Mouse (Mus musculus) bone marrow macrophage, adult 2 months (primary cell): ENCODE results near the gene Eva1c.

Experiments
- CTCF ChIP-seq: IDR thresholded peaks from 2 replicates; pipeline ENCODE4 v1.5.1; 2012; ENCODE audit warnings: low read depth, mild to moderate bottlenecking, low read length, moderate library complexity
- POLR2A ChIP-seq: IDR thresholded peaks from 2 replicates; pipeline ENCODE4 v1.6.1; 2012; ENCODE audit warnings: mild to moderate bottlenecking, low read depth, low read length, borderline replicate concordance

GRCm38 (mm10) chr16:90798848-90799247 lies 27.7 kb upstream of the Eva1c start:
- TF ChIP-seq CTCF (no peak), POLR2A (no peak)
